Mouse (Mus musculus) retina, postnatal 1 day (tissue): ENCODE results near the gene Sowahc.

Experiments
- DNase-seq: peaks from one replicate; pipeline ENCODE4 v3.0.0-alpha.2; 2012

The Sowahc gene

GRCm38 (mm10) chr10:59221473-59222270 lies at the start of gene Sowahc, which contains the start of gene Sept10:
Gene Sowahc, plus strand, starts transcription at chr10:59221953.
Gene Sept10, minus strand, starts transcription at chr10:59221847.
- DNase-seq, result peak; percentile 98

- no peak for DNase-seq
Observed at GRCm38 (mm10) chr10:59172539-59172938, 49.2 kb upstream of the Sowahc start.

GRCm38 (mm10) chr10:59179620-59180019 lies 42.1 kb upstream of the Sowahc start:
- DNase-seq, result no peak

- no peak for DNase-seq
Observed at GRCm38 (mm10) chr10:59182306-59182705, 39.4 kb upstream of the Sowahc start.

- peak; percentile 25 for DNase-seq
Observed at GRCm38 (mm10) chr10:59194891-59195290, 26.9 kb upstream of the Sowahc start.

GRCm38 (mm10) chr10:59196763-59197162 lies 25.0 kb upstream of the Sowahc start:
- DNase-seq, result no peak

DNA sequence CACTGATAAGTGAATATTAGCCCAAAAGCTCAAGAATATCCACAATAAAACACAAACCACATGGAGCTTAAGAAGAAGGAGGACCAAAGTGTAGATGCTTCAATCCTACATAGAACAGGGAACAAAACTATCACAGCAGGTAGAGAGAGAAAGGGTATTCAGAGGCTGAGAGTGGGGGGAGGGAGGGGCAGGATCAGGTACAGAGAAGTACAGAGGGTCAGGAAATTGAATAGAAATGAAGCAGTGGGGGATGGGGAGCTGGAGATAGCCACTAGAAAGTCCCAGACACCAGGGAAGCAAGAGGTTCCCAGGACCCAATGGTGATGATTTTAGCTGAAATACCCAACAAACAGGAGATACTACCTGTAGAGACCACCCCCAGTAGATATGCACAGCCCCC lies 21.7 kb upstream of the Sowahc start:
- DNase-seq, result no peak

- no peak for DNase-seq
Observed at GRCm38 (mm10) chr10:59220824-59221472, 805 bp upstream of the Sowahc start.

DNA sequence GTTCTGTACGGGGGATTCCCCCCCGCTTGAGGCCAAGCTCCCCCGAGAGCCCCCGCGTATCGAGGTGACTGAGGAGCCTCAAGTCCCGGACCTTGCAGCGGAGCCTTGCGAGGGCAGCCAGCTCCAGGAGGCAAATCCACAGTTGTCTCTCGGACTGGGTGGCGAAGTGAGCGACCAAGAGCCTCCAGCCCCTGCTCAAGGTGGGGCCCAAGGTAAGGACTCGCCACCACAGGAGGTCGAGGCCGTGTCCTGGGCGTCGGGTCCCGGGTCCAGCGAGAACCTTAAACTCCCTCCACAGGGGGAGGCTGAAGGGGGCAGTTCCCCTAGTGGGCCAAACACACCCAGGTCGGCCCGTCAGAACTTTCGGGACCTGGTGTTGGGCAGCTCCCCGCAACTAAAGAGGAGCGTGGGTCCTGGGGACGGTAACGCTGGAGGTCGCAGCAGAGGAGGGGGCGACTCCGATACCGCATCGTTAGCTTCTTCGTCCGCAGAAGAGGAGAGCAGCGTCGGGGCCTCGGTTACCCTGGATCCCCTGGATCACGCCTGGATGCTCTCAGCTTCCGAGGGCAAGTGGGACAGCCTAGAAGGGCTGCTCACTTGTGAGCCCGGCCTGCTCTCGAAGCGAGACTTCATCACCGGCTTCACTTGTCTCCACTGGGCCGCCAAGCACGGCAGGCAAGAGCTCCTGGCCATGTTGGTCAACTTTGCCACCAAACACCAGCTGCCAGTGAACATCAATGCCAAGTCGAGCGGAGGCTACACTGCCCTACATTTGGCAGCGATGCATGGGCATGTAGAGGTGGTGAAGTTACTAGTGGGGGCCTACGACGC lies 733 bp downstream of the Sowahc start:
- peak; percentile 70 for DNase-seq

DNA sequence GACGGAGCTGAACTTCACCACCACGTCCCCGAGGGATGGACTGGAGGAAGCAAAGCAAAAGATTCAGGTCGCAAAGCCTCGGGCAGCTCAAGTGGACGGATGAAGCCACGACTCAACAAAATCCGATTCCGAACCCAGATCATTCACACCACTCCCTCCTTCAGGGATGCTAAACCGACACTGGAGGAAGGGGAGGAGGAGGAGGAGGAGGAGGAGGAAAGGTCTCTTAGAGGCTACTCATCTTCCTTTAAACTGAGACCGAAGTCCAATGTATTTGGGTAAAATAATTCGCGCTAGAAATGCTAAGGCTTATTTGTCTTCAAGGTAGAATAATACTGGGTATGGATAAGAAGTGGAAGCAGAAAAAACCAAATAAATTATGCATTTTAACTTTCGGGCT lies 1.5 kb downstream of the Sowahc start:
- no peak for DNase-seq

DNA sequence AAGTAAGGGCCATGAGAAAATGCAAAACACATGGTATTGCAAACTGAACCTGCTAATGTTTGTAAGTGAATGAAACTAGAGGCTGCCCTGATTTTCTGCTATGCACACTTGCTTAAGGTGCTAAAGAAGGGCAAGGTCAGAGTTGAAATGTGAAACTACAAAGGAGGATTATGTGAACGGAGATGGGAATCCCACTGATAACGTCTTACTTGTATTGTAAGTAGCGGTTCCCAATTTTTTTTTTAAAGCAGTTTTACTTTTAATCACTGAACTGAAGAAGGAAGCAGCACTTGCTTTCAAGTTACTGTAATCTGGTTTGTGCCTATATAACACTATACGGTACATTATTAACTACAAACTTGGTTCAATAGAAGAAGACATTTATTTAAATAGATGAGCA lies 2.1 kb downstream of the Sowahc start:
- no peak for DNase-seq

GRCm38 (mm10) chr10:59225137-59225536 lies 3.4 kb downstream of the Sowahc start:
- no peak for DNase-seq

DNA sequence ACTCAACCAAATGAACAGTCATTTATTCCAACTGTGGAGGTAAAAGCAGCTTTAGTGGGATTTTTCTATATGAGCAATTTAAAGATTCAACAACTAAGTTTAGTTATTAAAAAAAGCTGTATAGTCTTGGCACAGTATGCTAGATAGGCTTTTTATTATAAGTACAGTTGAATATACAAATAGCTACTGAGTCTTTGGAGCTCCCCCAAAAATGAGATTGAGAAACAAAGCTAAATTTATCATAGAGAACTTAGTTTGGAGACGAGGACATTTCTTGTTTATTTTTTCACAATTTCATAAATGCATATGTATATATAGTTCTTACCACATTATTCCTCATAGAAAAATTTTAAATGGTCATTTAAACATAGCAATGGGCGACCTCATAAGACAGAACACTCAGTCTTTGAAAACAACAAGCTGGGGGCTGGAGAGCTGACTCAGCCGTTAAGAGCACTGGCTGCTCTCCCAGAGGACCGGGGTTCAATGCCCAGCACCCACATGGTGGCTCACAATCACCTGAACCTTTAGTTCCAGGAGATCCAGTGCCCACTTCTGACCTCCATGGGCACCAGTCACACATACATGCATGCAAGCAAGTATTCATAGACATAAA lies 7.6 kb downstream of the Sowahc start:
- no peak for DNase-seq

GRCm38 (mm10) chr10:59235227-59235626 lies 13.5 kb downstream of the Sowahc start:
- DNase-seq, result no peak

DNA sequence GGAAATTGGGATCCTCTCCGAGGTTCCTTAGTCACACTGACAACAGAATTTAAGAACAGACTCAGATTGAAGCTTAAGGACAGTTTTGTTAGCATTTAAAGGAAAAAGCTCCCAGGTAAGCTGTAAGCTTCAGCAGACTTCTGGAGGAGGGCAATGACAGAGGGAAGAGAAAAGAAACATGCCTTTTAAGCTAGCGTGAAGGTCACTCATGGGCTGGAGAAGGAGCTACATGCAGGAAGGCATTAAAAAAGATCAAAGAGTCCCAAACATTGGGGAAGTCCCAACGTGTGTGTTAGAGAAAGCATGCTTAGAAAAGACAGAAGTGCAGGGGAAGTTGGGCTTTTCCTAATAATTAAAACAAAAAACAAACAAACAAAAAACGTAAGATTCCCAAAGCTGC lies 14.1 kb downstream of the Sowahc start:
- DNase-seq, result no peak

GRCm38 (mm10) chr10:59236486-59236885 lies 14.7 kb downstream of the Sowahc start:
- DNase-seq, result no peak

DNA sequence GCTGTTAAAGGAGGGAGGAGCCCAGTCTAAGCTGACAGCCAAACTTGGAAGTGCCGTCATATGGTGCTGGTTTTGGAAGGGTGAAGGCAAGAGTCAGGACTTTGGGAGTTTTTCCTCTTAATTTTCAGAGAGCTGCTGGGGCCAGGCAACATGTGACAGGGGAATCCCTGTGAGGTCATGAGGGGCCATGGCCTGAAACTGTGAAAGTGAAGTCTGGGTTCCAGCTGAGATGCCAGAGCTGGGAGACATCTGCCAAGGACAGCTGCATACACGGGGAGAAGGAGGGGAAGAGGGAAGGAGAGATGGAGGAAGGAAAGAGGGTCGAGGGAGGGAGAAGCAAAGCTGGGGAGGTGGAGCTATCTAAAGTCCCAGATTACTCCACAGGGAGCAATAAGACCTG lies 16.0 kb downstream of the Sowahc start:
- DNase-seq, result no peak

DNA sequence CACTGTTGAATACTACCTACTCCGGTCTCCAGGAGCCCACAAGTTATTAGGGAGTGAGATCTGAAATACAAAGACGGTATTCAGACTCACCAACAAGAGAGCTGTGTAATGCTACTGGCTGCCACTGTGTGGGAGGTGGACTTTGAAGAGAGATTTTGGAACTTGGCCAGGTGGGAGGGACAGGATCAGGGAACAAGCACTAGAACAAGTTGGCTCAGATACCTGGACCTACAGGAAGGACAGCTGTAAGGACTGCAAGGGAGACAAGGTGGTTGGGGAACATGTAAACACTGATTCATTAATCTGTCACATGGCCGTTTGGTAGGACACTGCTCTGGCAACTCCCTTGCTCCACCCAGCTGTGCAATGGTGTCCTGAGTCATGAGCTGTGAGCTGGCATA lies 19.4 kb downstream of the Sowahc start:
- DNase-seq, result peak; percentile 48

DNA sequence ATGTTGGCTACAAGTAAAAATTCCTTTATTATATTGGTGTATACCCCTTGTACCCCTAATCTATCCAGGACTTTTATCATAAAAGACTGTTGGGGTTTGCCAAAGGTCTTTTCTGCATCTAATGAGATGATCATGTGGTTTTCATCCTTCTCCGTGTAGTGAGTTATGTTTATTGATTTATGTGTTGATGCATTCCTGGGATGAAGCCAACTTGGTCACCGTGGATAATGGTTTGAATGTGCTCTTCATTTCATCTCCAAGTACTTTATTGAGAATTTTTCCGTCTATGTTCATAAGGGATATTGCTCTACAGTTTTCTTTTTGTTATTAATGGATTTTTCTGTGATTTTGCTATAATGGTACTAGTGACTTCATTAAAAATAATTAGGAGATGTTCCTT lies 27.8 kb downstream of the Sowahc start:
- DNase-seq, result no peak

DNA sequence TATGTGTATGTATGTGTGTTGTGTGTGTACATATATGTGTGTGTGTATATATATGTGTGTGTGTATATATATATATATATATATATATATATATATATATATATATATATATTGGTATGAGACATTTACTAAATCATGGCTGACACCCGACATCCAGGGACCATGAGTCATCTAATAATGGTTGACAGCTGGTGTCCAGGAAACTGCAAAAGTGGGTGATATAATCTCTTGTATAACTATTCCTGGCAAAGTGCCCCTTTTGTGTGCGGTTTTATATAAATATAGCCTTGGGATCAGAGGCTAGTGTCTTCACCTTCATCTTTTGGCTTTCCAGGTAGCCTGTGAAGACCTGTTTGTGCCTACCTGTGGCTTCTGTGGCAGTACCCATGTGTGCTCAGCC lies 28.9 kb downstream of the Sowahc start:
- no peak for DNase-seq

- no peak for DNase-seq
Observed at GRCm38 (mm10) chr10:59251980-59252379, 30.2 kb downstream of the Sowahc start.

GRCm38 (mm10) chr10:59252396-59252795 lies 30.6 kb downstream of the Sowahc start:
- DNase-seq, result no peak

DNA sequence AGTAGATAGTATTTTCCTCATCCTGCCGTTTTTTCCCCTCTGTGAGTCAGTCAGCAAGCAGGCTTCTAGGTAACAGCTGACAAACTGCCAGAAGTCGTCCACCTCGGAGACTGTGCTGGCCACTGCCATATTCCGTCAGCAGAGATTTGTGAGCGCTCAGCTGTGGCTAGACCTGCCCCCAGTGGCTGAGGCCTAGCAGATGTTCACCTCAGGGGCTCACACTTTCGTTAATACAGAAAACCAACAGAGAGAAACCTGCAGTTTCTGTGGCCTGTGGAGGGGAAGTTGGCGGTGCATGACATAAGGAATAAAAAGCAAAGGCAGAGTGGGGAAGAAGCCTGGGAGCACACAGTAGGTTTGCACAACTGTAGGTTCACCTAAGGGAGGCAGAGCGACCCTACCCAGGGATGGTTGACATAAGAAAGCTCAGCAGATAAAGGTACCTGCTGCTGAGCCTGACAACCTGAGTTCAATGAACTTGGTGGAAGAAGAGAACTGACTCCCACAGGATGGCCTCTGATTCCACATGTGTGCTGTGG lies 31.9 kb downstream of the Sowahc start:
- no peak for DNase-seq
